Mouse (Mus musculus): ENCODE measurements at regions not wholly inside any gene's neighbourhood (a gene's known extent, or its start where the extent isn't known, plus 50 kb on each side); places are given as distances from the start of the nearest gene placed in this dataset.

GRCm38 (mm10) chr7:63833676-63834075 lies 83.0 kb upstream of the E030018B13Rik start:
- Histone ChIP-seq H3K4me1 (ENCODE audit: control insufficient read depth, insufficient read depth, low read length) (no peaks in the 10 kb centered on the region), H3K9me3 (ENCODE audit: control insufficient read depth, low read length) (no peaks in the 10 kb centered on the region), H3K27ac (replicated peaks; ENCODE audit: low read depth, low read length) (no peak overlapping the region), H3K4me2 (ENCODE audit: low read length) (no peak overlapping the region), H3K27me3 (ENCODE audit: control insufficient read depth, insufficient read depth, low read length) (no peaks in the 10 kb centered on the region), H3K9ac (replicated peaks; ENCODE audit: low read length) (no peak overlapping the region), H3K4me3 (replicated peaks; ENCODE audit: low read depth, low read length) (no peak overlapping the region), H3K36me3 (ENCODE audit: control insufficient read depth, insufficient read depth, low read length) (no peaks in the 10 kb centered on the region)
- no peak for DNase-seq
- no peak for ATAC-seq (ENCODE audit: low FRiP score, low TSS enrichment)
- WGBS, result 87% methylated on average over 6 of the region's 6 CpGs

DNA sequence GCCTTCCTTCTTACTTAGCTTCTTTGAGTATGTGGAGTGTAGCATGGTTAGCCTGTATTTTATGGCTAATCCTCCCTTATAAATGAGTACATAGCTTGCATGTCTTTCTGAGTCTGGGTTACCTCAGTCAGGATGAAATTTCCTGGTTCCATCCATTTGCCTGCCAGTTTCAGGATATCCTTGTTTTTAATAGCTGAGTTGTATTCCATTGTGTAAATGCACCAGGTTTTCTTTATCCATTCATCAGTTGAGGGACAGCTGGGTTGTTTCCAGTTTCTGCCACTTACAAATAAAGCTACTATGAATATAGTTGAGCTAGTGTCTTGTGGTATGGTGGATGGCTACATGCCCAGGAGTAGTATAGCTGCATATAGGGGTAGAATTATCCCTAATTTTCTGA lies 80.7 kb upstream of the E030018B13Rik start:
- Histone ChIP-seq H3K9ac (replicated peaks; ENCODE audit: low read length) (no peak overlapping the region), H3K4me1 (ENCODE audit: control insufficient read depth, insufficient read depth, low read length) (no peaks in the 10 kb centered on the region), H3K9me3 (ENCODE audit: control insufficient read depth, low read length) (no peaks in the 10 kb centered on the region), H3K36me3 (ENCODE audit: control insufficient read depth, insufficient read depth, low read length) (no peaks in the 10 kb centered on the region), H3K4me3 (replicated peaks; ENCODE audit: low read depth, low read length) (no peak overlapping the region), H3K27ac (replicated peaks; ENCODE audit: low read depth, low read length) (no peak overlapping the region), H3K27me3 (ENCODE audit: control insufficient read depth, insufficient read depth, low read length) (no peaks in the 10 kb centered on the region), H3K4me2 (ENCODE audit: low read length) (no peak overlapping the region)
- DNase-seq (no peak), ATAC-seq (ENCODE audit: low FRiP score, low TSS enrichment) (no peak)
